Mouse (Mus musculus) limb, embryonic 13.5 days (tissue): ENCODE data around the gene Galnt13. TPM values are rescaled to one million over a fixed set of nuclear protein-coding genes. Genes with fewer than 3 reads are reported as not detected.

Source experiments
- ATAC-seq: fragments of 200-750 bp; cut with Nextera tagmentation; 2 replicates; pipeline ENCODE4 v1.8.0; 2017; ENCODE audit warnings: low read depth, moderate number of reproducible peaks, moderate TSS enrichment; ENCODE audit not compliant: low FRiP score
- H3K27ac ChIP-seq: fragments of 300-500 bp; sonication (generic); 2 replicates; pipeline ENCODE4 v1.5.1; 2015; ENCODE audit warnings: inconsistent platforms, mild to moderate bottlenecking, moderate library complexity
- H3K27me3 ChIP-seq: fragments of 300-500 bp; sonication (generic); 2 replicates; pipeline ENCODE4 v1.6.1; 2015; ENCODE audit warnings: mild to moderate bottlenecking, inconsistent platforms
- H3K36me3 ChIP-seq: fragments of 300-500 bp; sonication (generic); 2 replicates; pipeline ENCODE4 v1.6.1; 2015; ENCODE audit warnings: inconsistent platforms, mild to moderate bottlenecking, moderate library complexity
- H3K4me1 ChIP-seq: fragments of 300-500 bp; sonication (generic); 2 replicates; pipeline ENCODE4 v1.6.1; 2015; ENCODE audit warnings: inconsistent platforms
- H3K4me2 ChIP-seq: fragments of 300-500 bp; sonication (generic); replicated peaks from 2 replicates; pipeline ENCODE4 v1.6.1; 2015; ENCODE audit warnings: inconsistent platforms, mild to moderate bottlenecking, moderate library complexity
- H3K4me3 ChIP-seq: fragments of 300-500 bp; sonication (generic); 2 replicates; pipeline ENCODE4 v1.5.1; 2015; ENCODE audit warnings: moderate library complexity, mild to moderate bottlenecking, inconsistent platforms
- H3K9ac ChIP-seq: fragments of 300-500 bp; sonication (generic); 2 replicates; pipeline ENCODE4 v1.6.1; 2015; ENCODE audit warnings: mild to moderate bottlenecking, inconsistent platforms
- H3K9me3 ChIP-seq: fragments of 300-500 bp; sonication (generic); 2 replicates; pipeline ENCODE4 v1.6.1; 2016; ENCODE audit warnings: inconsistent platforms
- WGBS: fragments of 180-500 bp; shearing (Covaris S2); methylation state at CpG from one replicate; pipeline ENCODE4 v1.1.7; 2015; 5-methylcytosine and 5-hydroxymethylcytosine counted together
- polyA plus RNA-seq: library from polyadenylated mRNA; unstranded; fragments of >200 nt; fragmentation: Nextera tagmentation; extraction: Ambion mirVana; gene quantifications from 2 replicates; pipeline ENCODE4 v1.2.1, GENCODE M21; 2015

The Galnt13 gene
- polyA plus RNA-seq = 1.2 and 1.6 TPM in 2 replicates

DNA sequence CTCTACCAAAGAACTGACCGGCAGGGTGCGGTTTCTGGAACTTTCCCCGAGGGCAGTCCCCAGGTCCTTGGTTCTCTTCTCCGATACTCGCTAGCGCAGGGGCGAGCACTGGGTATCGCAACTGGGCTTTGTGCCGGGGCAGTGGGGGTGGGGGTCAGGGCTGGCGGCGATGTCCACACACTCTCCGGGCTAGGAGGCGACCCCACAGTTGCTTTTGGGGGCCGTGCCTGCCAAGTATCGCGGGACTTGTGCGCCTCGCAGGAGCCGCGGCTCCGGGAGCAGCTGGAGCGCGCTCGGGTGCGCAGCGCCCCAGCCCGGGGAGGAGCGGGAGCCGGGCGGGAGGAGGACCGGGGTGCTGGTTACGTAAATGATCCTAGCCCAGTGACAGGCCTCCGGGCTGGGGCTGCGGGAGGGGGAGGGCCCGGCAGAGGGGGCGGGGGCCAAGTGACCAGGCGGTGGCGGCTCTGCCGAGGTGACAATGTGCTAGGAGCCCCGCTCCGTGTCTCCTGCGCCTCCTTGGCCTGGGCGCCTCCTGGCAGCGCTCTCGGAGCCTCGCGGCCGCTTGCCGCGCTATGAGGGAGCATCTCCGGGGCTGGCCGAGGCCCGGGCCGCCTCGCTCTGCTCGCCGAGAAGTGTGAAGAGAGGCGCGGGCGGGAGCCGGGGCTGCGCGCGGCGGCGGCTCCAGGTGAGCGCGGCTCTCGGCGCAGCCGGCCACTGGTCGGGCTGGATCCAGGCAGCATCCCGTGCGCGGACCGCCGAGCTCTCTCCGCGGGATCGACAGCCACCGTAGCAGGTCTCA, at the start of gene Galnt13:
Gene Galnt13, plus strand, starts transcription at position 381 of the 799 bp plus-strand sequence.
- Histone ChIP-seq H3K27me3 (peaks cover 50% of the 10 kb centered on the region), H3K27ac (no peak within 1 kb of the TSS), H3K4me1 (peaks cover 17% of the 10 kb centered on the region), H3K4me2 (peak within 1 kb of the TSS; percentile 92), H3K9me3 (no peaks in the 10 kb centered on the region), H3K36me3 (no peaks in the 10 kb centered on the region), H3K9ac (peak within 1 kb of the TSS; percentile 50), H3K4me3 (peak within 1 kb of the TSS; percentile 56)
- peak; percentile 87 for ATAC-seq
- under 1% methylated on average over 78 of the region's 81 CpGs for WGBS

DNA sequence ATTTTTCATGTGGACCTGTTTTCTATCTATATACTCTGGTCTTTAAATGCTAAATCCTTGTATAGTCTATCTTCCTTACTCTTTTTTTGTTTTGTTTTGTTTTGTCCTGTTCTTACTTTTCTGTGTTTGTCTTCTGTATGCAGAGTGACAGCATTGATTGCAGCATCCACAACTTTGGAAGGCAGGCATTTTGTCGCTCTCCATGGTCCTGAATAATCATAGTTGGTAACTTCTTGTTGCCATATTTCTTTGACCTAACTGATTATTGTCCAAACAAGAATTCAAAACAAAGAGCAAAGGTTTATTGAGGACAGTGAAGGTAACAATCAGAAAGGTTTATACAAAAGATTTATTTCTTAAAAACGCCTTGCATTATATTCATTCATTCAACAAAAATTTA, 5.1 kb upstream of the Galnt13 start:
- Histone ChIP-seq H3K27me3 (peaks cover 18% of the 10 kb centered on the region), H3K9me3 (no peaks in the 10 kb centered on the region), H3K27ac (no peak overlapping the region), H3K4me2 (no peak overlapping the region), H3K9ac (no peak overlapping the region), H3K36me3 (no peaks in the 10 kb centered on the region), H3K4me3 (no peak overlapping the region), H3K4me1 (peaks cover 4% of the 10 kb centered on the region; the same call in 1 of the 2 replicates)
- no peak for ATAC-seq
- WGBS = 36% methylated on average over 2 of the region's 2 CpGs

DNA sequence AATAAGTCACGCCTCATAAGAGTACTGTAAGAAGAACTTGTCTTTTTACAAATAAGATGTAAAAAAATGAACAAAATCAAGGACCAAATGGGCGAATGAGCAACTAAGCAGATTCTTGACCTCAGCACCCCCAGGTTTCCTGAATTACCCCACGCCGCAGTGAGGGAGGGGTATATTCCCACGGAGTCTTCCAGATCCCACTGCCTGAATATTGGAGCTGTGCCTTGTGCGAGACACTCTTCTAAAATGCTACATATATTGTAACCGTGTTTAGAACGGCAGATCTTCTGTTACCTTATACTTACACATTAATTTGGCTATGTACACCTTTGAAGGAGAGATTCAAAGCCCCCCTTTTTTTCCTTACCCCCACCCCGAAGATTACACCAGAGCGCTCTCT, 737 bp upstream of the Galnt13 start:
- no peaks in the 10 kb centered on the region for H3K9me3 ChIP-seq
- peak overlapping the region; percentile 92 for H3K4me2 ChIP-seq
- no peak overlapping the region for H3K27ac ChIP-seq
- no peak for ATAC-seq
- peaks cover 17% of the 10 kb centered on the region for H3K4me1 ChIP-seq
- H3K36me3 ChIP-seq = no peaks in the 10 kb centered on the region
- 47% methylated on average over 10 of the region's 10 CpGs for WGBS
- H3K9ac ChIP-seq = no peak overlapping the region
- peak overlapping the region; percentile 56; the same call in 1 of the 2 replicates for H3K4me3 ChIP-seq
- H3K27me3 ChIP-seq = peaks cover 50% of the 10 kb centered on the region

DNA sequence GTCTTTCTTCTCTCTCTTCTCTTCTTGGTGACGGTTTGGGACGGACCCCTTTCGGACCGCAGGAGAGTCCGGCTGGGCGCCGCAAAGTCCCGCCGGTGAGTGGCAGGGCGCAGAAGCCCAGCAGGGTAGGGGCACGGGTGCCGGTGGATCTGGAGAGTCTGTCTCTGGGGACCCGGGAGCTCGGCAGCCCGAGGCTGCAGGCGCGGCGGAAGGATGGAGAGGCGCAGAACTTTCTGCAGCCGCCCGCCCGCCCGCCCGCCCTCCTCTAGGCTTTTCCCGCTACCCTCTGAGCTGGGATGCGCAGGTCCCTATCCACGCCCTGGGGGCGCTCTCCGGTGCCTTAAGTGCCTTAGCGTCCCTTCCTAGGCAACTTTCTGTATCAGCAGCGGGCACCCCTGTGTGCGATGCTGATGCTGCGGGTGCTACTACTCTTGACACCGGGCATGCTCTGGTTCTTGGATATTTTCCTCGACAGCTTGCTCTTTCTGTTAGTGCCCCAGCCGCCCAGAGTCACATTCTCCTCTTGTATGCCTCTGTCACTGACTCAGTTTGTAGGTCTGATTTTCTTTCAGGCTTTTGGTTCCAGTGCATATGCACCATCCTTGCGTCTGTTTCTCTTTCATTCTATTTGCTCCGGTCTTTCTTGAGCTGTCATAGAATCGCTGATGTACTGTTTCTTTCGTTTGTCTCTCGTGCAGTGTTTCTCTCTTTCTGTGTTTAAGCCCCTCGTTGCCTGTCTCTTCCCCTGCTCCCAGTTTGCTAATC, 801 bp downstream of the Galnt13 start:
- Histone ChIP-seq H3K4me1 (peaks cover 17% of the 10 kb centered on the region), H3K27ac (no peak overlapping the region), H3K4me3 (peak overlapping the region; percentile 56), H3K36me3 (no peaks in the 10 kb centered on the region), H3K4me2 (peak overlapping the region; percentile 92), H3K9me3 (no peaks in the 10 kb centered on the region), H3K9ac (peak overlapping the region; percentile 50; the same call in 1 of the 2 replicates), H3K27me3 (peaks cover 50% of the 10 kb centered on the region)
- WGBS = 1% methylated on average over 42 of the region's 42 CpGs
- no peak; the same call in 1 of the 2 replicates for ATAC-seq

DNA sequence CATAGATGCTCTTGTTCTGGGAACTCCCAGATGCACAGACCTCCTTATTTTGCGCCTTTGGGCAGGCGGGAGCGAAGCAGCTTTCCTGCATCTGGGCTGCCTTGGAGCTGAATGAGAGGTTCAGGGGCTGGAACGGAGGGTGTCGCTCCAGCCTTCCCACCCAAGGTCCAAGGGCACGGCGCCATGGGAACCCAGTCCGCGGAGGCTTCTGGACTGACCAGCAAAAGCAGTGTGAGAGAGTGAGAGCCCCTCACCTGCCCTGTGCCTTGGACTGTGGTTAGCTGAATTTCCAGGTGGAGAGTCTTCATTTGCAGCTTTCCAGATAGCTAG, 1.3 kb downstream of the Galnt13 start:
- Histone ChIP-seq H3K4me3 (peak overlapping the region; percentile 56), H3K4me2 (peak overlapping the region; percentile 92), H3K9ac (no peak overlapping the region), H3K9me3 (no peaks in the 10 kb centered on the region), H3K4me1 (peaks cover 17% of the 10 kb centered on the region), H3K36me3 (no peaks in the 10 kb centered on the region), H3K27me3 (peaks cover 50% of the 10 kb centered on the region), H3K27ac (no peak overlapping the region)
- ATAC-seq = no peak
- WGBS = 6% methylated on average over 9 of the region's 9 CpGs

DNA sequence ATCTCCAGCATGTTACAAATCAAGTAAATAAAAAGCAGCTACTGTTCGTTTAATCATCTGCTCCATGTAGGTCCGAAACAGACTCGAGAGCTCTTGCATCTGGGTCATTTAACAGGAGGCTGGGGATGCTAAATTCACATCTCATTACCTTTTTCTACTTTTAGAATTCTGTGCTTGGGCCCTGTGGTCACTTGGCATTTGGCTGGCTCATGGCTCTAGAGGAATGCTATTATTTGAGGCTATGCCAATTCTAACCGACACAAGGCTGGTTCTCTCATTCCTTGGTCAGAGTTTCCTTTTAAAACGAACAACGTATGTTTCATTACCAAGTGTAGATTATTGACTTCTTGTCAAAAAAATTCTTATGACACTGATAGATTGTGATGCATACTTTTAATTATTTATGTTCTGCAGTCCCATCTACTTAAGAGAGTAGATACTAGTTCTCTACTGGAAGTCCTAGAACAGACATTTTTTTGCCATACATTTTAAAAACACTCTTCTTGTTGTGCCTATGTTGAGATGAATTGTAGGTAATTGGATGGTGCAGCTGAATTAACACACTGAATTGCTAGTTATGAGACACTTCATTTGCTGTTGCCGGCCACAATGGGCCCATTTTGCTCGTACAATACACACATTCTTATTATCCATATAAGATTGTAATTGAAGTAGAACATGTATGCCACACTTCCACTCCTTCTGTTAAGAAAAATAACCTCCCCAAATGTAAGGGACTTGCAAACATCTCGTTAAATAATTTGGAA, 6.8 kb downstream of the Galnt13 start:
- Histone ChIP-seq H3K4me2 (no peak overlapping the region), H3K4me3 (no peak overlapping the region), H3K9ac (no peak overlapping the region), H3K27ac (no peak overlapping the region), H3K9me3 (no peaks in the 10 kb centered on the region), H3K27me3 (peaks cover 13% of the 10 kb centered on the region), H3K36me3 (no peaks in the 10 kb centered on the region), H3K4me1 (no peaks in the 10 kb centered on the region)
- WGBS = 78% methylated on average over 9 of the region's 9 CpGs
- no peak for ATAC-seq

DNA sequence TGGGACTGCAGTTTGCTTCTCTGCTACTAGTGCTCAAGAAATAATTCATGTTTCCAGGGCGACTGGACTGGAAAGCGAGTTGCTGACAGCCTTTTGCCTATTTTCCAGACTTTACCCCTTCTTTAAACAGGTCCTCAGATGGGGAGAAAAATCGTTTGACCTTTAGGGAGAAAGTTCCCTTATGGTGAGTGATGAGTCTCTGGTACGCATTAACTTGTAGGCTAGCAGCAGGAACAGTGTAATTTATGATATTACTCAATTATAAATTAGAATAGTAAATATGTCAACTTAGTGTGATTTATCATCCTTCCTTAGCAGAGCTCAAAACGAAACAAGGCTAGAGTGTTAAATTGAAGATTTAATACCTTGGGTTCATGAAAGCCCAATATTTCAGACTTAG, 47.3 kb downstream of the Galnt13 start:
- no peaks in the 10 kb centered on the region for H3K9me3 ChIP-seq
- 43% methylated on average over 5 of the region's 5 CpGs for WGBS
- no peak for ATAC-seq
- H3K4me3 ChIP-seq = no peak overlapping the region
- H3K27ac ChIP-seq = no peak overlapping the region
- no peaks in the 10 kb centered on the region for H3K36me3 ChIP-seq
- no peaks in the 10 kb centered on the region for H3K4me1 ChIP-seq
- no peak overlapping the region for H3K4me2 ChIP-seq
- H3K27me3 ChIP-seq = no peaks in the 10 kb centered on the region
- no peak overlapping the region for H3K9ac ChIP-seq

DNA sequence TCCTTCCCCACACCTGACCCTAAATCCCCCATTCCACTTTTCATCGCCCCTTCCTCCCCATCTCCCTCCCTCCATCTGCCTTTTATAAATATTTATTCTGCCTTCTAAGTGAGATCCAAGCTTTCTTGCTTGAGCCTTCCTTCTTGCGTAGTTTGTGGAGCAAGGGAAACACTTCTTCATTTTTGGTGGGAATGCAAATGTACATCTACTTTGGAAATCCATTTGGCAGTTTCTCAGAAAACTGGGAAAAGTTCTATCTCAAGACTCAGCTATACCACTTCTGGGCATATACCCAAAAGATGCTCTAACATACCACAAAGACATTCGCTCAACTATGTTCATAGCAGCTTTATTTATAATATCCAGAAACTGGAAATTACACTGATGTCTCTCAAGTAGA, 86.9 kb downstream of the Galnt13 start:
- Histone ChIP-seq H3K9ac (no peak overlapping the region), H3K9me3 (no peaks in the 10 kb centered on the region), H3K27ac (no peak overlapping the region), H3K36me3 (no peaks in the 10 kb centered on the region), H3K4me3 (no peak overlapping the region), H3K27me3 (no peaks in the 10 kb centered on the region), H3K4me2 (no peak overlapping the region), H3K4me1 (no peaks in the 10 kb centered on the region)
- ATAC-seq = no peak
- 90% methylated on average over 3 of the region's 3 CpGs for WGBS

DNA sequence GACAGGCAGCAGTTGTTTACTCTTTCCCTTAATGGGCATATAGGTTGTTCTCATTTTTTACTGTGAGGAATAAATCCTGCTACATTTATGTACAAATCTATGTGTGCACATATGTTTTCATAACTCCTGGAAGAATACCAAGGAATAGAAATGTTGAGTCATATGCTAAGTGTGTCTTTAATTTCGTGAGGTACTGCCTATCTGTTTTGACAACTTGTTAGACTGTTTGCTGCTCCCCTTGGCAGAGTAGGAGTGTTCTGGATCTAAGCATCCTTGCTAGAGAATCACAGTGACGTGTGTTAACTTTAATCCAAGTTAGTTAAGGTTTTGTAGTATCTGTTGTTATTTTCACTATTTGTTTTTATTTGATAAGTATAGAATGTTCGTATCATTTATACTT, 91.0 kb downstream of the Galnt13 start:
- Histone ChIP-seq H3K4me3 (no peak overlapping the region), H3K9ac (no peak overlapping the region), H3K9me3 (no peaks in the 10 kb centered on the region), H3K4me1 (no peaks in the 10 kb centered on the region), H3K27ac (no peak overlapping the region), H3K4me2 (no peak overlapping the region), H3K36me3 (no peaks in the 10 kb centered on the region), H3K27me3 (no peaks in the 10 kb centered on the region)
- 75% methylated on average over 3 of the region's 3 CpGs for WGBS
- no peak for ATAC-seq

DNA sequence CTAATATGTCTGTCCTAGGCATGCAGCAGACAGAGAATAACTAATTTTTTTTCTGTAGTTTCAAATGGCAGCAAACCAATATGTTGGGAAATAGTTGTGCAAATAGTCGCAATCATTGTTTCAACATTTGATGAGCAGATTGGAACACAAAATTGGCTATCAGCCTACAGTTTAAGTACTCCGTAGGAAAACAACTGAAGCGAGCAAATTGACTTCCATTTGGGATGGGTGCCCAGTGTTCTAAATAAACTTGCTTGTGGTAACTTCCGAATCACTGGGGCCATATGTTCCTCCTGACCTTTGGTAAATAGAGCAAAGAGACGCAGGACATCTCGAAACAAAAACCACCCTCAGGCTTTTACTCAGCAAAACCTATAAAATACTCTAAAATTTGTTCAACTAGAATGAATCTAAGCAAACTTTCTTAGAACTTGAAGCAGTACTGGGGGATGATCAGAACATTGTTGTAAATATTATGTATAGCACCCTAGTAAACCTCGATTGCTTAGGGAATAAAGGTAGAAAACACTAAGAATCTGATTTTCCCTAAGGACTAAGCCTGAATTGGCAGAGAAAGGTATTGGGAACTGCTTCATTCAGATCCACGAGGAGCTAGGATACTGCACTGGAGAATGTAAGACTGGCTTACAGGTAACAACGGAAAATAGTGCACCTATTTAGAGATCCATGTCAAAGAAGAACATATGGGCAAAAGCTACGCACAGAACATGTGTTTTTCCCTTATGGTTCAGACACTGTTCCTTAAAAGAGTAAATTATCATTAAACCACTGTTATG, 122.4 kb downstream of the Galnt13 start:
- Histone ChIP-seq H3K4me3 (no peak overlapping the region), H3K9me3 (no peaks in the 10 kb centered on the region), H3K27ac (no peak overlapping the region), H3K4me1 (no peaks in the 10 kb centered on the region), H3K9ac (no peak overlapping the region), H3K4me2 (no peak overlapping the region), H3K36me3 (no peaks in the 10 kb centered on the region), H3K27me3 (no peaks in the 10 kb centered on the region)
- ATAC-seq = no peak
- WGBS = 83% methylated on average over 10 of the region's 10 CpGs

DNA sequence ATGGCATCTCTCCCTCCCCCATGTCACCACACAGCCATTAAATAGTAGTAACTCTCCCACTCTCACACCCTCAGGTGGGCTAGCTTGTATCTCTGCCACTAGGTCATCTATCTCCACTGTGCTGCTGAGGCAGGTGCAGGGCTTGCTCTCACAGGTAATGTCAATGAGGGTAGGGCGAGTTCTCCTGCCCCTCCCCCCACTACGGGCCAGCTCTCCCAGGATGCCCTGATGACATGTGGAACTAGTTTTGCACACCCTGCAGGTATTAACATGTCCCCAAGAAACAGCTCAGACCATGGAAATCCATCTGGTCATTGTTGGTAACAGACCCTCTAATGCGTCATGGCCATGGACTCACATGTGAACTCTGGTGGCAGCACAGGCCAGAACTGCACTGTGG, 129.0 kb downstream of the Galnt13 start:
- WGBS = 86% methylated on average over 3 of the region's 3 CpGs
- Histone ChIP-seq H3K27ac (no peak overlapping the region), H3K4me3 (no peak overlapping the region), H3K4me2 (no peak overlapping the region), H3K27me3 (no peaks in the 10 kb centered on the region), H3K4me1 (no peaks in the 10 kb centered on the region), H3K36me3 (no peaks in the 10 kb centered on the region), H3K9me3 (no peaks in the 10 kb centered on the region), H3K9ac (no peak overlapping the region)
- no peak; the same call in 1 of the 2 replicates for ATAC-seq
